Mouse (Mus musculus) induced T-regulatory cell, adult 2 months (primary cell): Measurements from ENCODE around the gene Hspb3.

Experiments used
- DNase-seq: peaks from one replicate; pipeline ENCODE4 v3.0.0-alpha.2; 2012; ENCODE audit warnings: low read depth

The Hspb3 gene

DNA sequence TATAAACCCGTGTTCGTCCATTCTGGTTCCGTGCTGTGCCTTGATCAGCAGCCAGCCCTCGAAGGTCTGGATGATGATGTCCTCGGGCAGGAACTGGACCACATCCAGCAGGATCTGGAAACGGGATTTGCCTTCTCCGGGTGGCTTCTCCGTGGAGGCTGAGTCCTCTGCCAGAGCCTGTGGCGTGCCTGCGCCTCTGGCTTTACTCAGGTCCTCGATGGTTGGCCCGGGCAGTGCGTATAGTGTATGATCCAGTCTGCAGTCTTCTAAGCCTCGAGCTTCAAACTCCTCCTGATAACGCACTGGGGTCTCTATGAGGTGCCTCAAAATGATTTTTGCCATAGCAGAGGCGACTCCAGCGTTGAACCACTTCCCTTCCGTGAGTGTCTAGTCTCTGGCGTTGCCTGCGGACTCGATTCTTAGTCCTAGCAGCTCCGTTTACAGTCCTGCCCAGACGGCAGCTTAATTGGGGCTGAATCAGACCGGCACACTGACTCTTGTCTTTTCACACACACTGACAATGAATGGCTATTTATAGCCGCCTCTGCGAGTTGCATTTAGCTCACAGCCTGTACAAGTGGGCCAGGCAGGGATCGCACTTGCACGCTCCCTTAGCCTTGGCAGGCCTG is at the start of gene Hspb3:
Gene Hspb3 (minus strand): TSS at position 526 of the 629 bp plus-strand sequence.
- no peak for DNase-seq

DNA sequence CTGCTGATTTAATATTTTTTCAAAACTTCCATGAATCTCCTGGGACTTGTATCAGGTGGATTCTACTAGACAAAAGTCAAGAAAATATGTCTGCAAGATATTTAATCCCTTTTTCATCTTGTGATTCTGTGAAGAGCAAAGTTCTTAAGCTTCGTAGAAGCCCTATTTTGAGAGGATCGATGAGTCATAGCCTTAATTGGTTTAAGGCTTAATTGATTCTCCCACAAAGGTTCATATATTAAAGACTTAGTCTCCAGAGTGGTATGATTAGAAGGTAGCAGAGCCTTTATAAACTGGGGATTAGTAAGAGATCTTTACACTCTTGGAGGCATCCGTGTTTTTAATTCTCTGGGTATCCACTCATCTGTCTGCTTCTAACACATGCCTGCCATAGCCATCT is 49.7 kb upstream of the Hspb3 start:
- DNase-seq: no peak

DNA sequence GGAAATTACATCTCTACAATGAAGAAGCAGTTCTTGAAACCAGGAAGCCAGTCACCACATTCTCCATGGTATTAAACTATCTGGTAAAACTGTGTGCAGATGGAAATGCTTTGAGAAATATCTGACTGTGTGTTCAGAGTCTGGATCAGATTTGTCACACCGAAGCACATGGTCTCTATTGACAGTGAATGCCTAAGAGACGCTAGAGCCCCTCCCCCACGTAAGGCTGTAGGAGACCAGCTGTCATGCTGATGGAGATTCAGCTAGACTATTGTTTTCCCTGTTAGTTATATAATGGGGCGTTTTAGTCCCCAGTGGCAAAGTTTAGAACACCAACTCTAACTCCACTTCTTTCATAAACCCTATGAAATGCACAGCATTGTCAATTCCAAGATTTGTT is 42.7 kb upstream of the Hspb3 start:
- DNase-seq: no peak

DNA sequence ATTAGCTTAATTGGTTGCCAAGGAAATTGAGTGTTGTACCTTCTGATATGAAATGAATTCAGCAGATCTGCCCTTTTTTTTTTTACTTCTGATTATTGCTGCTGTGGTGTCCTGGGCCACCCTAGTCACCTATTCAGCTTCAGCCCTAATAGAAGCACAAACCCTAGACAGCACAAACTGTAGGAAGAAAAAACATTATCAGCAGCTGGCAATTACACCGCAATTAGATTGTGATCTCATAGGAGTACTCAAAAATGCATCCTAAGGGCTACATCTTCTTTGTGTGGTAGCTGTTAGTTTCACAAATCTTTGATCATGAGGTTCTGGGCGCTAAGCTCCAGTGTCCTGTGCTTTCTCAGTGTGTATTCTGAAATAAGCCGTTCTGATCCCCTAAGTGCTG is 37.7 kb upstream of the Hspb3 start:
- DNase-seq: no peak

DNA sequence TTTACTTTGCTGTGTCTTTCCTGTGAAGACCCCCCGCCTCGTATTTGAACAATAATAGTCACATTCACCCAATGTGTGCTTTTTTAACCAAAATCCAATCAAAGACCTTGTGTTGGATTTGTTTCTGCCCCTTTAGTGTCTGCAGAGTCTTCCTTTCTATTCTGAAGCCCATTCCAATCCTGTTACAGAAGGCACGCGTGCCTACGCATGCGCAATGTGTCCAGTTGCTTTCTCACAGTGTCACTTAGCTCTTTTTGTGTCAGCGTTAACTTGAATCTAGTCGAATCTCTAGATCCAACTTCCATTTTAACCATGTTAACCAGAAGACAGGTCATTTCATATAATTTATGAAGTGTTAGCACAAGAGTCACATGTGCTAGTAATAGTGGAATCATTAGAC is 36.5 kb upstream of the Hspb3 start:
- DNase-seq: no peak

DNA sequence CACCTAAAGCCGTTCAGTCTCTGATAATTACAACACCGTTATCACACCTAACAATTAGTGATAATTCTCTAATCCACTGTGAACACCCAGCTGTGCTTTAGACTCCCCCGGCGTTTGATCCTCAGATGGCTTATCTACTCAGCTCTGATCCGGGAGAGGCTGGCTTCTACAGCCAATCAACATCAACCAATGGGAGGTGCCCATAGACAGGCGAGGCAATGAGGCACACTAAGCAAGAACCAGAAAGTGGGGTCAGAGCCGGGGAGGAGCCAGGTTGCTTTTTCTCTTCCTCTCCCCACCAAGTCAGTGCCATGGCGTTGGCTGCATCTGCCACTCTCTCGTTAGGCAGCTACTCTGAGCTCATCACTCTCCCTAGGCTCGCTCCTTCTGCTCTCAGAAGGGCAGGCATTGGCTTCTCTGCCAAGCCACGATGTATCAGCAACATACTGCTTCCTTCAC is 36.0 kb upstream of the Hspb3 start:
- no peak for DNase-seq

DNA sequence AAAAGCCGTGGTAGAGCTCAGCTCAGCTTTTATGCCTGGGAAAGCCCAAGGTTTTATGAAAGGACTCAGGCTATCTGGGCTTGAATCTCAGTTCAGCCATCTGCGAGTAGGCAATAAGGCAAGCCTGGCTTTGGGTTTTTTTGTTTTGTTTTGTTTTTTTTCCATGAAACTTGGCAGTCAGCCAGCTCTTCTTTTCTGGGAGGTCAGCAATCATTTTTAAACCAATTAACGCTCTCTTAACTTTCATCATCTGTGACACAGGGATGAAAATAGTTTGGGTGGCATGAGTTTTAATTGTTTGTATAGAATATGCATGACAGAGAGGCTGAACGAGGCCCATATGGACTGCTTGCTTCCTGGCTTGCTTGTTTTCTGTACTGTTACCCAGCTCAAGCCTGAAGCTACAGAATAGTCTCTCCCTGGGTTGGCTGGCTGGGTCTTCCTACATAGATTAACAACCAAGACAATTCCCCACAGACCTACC is 33.4 kb upstream of the Hspb3 start:
- no peak for DNase-seq

DNA sequence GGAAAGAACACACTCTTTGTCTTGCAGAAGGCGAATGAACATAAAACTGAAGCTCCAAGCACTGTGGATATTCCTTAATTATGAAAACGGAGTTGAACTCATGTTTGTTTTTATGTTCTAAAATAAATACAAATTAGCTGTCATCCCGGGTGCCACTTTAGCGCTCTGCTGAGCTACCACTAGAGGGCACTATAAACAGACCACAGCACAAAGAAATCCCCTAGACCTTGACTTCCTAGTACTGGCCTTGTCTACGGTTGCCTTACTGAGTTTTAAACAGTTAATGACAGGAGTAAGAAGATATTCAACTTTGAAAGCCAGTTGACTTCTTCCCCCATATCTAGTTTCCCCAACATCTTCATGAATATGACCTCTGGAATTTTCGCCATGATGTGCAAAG is 29.9 kb upstream of the Hspb3 start:
- DNase-seq: peak; percentile 71

DNA sequence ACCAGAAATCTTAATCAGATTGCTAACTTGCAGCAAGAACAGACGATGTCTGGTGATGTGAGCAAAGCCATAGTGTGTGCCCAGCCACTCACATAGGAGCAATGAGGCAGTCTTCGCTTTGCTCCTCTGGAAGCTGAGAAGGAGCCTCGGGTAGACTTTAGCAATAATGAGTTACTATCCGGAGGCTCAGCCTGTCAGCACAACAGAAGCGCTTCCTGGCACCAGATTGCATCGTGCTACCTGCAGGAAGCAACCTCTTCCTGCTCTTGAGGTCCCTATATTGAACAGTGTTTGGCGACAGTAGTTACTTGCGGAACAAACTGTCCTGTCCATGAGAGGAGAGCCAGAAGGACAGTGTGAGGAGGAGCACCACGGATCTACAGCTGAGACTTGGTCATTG is 28.2 kb upstream of the Hspb3 start:
- no peak for DNase-seq

DNA sequence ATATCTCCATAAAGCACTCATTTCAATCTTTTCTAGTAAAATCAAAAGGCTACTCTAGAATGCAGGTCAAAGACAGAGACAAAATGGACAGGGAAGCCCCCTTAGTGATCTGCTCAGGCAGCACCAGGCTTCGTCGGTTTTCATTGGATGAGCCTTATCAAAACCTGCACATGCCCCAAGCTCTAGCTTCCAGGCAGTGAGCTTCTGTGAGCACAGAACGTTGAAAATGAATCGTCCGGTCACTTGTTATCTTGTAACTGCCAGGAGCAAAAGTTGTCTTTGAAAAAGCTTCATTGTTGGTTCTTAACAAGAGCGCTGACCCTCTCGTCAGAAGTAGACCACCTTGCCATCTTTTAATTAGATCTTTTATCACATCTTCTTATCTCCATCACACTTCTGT is 26.4 kb upstream of the Hspb3 start:
- DNase-seq: no peak

DNA sequence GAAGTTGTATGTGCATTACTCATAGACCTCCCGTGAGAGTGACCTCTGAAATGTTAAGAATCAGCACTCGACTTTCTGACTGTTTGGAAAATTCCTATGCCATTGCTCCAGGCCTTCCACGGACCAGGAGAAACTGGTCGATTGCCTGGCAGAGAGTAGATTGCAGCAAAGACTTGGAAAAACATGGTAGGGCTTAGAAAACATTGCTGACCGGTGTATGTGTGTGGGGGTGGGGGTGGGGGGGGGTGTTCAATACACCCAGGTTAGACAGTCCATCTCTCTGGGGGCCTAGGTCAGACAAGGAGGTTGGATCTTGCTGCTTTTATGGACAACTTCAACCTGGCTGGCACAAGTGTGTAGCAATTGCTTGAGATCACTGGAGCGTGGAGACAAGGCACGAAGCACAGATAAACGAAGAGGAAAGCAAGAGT is 23.2 kb upstream of the Hspb3 start:
- no peak for DNase-seq

DNA sequence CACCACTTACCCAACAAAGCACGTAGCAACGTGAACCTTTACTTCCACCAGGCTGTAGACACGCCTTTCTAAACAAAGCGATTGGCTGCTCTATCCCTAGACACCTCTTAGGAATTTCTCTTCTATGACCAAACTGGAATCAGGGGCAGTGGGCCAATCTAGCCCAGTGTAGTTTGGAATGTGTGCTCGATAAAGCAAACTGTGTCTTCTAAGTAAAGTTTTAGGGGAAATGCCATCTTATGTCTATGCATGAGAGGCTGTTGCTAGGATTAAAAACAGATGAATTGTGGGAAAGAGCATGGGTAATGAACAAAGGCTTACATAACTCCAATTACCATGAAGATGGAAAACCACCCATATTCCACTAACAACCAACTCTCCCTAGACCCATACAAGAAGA is 19.3 kb upstream of the Hspb3 start:
- no peak for DNase-seq

DNA sequence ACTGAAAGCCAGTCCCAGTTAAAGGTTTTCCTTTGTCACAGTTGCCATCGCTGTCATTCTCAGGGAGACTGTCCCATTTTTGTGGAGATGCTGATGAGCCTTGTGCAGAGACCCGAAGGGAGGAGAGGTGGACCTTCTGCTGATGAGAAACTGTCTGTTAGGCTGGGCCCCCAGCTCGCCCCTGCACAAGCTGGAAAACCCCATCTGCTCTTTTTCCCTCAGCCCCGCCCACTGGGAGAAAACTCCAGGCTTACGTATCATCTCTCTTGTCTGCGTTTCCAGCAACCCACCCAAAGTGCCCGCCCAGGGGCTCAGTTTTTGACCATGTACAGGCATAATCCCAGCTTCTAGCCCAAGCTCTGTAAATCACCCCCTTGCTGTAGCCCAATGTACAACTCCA is 17.2 kb upstream of the Hspb3 start:
- DNase-seq: no peak

DNA sequence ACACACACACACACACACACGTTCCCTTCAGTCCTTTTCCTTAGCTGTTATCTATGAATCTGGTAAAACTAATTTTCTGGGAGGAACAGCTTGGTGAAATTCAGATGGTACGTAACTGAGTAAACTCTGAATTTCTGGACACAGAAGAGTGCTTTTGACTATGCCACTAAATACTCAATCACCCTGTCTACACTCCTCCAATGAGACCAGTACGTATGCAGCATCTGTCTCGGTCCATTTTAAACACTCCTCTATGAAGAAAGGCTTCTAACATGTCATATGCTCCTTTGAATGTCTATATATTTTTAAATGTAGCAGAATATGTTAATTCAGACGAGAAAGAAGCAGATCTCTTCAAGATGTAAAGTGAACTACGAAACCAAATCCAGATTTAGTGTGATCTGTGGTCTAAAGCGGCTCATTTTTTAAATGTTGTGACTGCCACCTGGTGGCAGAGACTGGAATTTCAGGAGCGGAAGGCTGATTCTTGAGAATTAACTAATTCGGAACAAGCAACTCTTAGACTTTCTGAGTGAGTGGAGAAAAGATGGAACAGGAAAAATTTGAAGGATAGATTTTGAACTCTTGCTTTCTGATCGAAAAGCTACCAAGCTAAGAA is 6.1 kb upstream of the Hspb3 start:
- peak; percentile 84 for DNase-seq

DNA sequence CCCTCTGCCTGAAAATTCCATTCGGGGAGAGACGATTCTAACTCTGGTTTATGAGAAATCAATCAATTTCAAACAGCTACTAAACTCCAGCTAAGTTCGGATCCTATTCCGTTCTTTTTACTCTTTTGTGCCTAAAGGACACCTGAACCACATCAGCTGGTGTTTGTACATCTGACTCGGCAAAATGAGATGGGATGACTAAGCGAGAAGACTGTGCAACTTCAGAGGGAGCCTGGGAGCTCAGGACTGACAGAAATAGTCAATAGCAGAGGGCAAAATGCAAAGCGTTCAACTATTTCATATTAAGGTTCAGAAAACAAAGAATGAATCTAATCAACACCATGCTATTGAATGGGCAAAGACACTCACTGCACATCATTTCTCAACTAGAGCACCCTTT is 407 bp upstream of the Hspb3 start:
- no peak for DNase-seq

DNA sequence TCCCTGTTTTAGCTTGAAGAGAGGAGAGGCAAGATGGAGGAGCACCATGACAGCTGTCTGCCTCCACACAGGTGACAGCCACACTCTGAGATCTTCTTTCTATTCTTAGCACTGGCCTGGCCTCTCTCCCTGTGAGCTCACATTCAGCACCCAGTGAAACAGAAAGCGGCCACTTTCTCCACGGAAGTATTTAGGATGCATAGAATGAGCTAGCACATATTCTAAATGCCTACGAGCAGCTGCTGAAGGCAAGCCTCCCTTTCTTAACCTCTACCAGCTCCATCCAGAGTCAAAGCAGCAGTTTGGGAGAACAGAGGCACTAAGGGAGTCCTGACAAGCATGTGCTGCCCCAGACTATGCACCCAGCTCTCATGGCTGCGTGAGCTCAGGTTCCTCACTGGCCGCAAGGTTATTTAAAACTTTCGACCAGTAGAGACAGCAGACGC is 1.6 kb downstream of the Hspb3 start:
- DNase-seq: no peak

DNA sequence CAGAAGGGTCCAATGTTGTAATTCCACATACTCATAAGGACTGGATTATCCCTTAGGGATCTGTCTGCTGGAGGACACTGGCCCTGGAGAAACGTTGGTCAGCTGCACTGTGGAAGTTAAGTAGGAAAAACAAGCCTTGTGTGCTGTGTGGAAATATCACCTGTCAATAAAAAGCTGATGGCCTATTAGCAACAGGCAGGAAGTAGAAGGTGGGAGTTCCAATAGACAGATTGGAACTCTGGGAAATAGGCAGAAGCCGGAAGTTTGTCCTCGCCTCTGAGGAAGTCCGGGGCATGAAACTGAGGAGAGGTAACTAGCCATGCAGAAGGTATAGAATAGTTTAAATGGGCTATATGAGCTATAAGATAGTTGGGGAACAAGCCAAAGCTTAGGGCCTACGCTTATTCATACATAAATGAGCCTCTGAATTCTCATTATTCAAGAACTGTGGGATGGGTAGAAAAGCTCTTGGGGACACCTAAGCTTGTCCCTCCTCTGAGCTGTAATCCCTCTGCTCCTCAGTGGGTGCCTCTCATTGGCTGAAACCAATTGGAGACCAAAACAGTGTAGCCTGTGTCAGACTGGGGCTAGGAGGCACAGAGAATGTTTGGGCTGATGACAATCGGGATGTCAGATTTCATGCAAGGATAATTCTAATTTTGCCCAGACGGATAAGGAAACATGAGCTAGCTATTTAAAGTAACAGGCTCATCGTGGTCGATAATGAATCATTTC is 2.7 kb downstream of the Hspb3 start:
- DNase-seq: no peak

DNA sequence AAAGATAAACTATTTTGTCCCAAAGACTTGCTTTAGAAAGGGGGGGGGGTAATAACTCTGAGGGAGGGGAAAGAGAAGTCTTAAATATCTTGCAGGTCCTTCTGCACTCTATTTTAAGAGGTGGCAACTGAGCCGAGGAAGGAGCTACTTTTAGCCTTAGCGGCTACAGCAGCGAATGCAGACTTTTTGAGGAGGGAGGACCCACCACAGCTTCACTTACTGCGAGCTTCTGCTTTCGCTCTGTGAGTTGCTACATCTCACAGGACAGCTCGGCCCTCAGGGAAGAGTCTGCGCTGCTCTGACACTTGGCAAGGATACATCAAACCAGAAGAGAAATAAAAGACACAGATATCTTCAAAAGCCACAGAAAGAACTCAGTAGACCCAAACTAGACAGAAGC is 6.3 kb downstream of the Hspb3 start:
- DNase-seq: no peak

DNA sequence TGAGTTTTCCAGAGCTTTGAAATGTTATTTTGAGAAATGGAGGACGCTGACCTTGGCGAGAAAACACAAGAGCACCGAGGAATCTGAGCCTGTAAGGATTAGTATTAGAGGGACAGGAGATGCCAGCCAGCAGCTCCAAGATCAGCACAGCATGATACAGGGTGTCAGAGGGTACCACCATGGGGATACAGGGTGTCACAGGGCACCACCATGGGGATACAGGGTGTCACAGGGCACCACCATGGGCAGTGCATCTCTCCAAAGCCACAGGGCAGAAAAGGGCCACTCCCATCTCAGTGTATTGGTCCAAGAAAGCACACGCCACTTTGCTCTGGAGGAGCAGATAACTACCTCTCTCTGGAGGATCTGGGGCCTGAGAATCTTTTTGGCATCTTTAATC is 6.8 kb downstream of the Hspb3 start:
- DNase-seq: no peak

DNA sequence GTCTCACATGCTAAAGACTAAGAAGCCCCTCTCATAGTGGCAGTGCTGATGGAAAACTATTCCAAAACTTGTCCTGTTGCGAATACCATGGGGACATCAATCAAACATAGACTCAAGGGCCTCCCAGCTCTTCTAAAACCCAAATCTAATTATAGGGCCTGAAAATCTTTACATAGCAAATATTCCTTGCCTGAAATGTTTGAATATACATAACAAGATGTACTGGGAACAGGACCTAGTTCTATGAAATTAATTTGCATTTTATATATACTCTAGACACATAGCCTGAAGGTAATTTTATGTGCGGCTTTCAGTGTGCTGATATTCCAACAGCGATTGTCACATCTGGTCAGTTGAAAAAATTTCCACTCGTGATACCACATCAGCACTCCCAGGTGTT is 8.0 kb downstream of the Hspb3 start:
- no peak for DNase-seq

DNA sequence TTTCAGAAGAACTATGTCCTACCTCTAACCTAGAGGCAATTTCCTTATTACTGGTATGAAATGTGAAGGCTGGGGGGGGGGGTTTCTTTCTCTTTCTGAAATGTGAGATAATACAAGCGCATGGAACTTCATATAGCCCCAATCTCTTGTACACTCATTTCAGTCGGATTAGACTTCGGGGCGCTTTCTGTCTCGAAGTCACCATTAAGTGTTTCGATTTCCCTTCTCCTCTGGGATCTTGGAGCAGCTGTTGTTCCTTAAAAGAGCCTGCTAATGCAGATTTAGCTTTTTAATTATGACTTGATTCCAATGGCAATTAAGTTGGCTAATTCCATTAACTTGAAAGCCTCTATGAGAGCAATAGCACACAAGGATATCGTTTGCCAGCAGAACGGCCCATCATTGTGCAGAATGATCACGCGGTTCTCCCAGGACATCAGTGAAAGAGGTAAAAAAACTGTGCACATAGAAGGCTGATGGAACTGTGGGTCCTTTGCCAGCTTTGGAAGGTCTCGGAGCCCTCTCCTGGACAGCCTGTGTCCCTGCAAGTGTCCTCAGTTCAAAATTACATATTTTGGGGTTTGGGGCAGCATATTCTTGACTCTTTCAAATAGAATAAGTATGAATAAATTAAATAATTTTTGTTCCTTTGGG is 22.4 kb downstream of the Hspb3 start:
- DNase-seq: no peak

DNA sequence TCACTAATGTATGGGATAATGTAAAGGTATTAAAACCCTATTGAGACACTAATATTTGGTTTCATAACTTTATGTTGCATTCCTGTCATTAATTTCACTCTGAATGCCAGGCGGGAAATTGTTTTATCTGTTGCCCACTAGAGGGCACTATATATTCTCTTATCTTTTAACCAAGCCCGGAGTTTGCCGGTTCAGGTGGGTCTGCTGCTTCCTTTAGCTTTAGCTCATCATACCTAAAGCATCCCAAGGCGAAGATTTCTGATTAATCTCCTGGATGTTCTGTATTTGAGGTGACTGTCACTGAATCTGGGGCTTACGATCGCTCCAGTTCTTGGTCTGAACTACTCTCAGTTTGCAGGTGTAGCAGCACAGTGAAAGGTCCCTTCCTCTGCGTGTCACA is 24.6 kb downstream of the Hspb3 start:
- DNase-seq: peak; percentile 74

DNA sequence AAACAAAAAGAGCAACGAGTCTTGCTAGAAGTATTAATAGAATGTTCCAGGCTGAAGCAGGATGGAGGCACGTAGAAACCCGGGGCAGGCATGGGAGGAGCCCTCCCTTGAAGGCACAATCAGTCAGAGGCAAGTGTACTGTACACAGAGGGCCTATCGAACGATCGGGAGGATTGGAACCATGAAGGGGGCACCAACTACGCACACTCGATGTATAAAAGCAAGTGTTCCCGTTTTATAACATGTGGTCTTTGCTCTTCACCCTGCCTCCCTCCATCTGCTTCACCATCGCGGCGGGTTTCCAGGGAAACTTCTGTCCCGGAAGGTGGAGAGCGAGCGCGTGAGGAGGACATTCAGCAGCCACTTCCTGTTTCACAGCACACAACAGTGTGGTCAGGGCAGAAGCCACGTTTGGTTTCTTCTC is 27.7 kb downstream of the Hspb3 start:
- DNase-seq: peak; percentile 73
